Mouse (Mus musculus) testis, postnatal 14 days (tissue): ENCODE measurements around the gene Mul1.

Experiments used
- DNase-seq: peaks from one replicate; pipeline ENCODE4 v3.0.0; 2021; ENCODE audit warnings: low spot score

Mul1 gene

DNA sequence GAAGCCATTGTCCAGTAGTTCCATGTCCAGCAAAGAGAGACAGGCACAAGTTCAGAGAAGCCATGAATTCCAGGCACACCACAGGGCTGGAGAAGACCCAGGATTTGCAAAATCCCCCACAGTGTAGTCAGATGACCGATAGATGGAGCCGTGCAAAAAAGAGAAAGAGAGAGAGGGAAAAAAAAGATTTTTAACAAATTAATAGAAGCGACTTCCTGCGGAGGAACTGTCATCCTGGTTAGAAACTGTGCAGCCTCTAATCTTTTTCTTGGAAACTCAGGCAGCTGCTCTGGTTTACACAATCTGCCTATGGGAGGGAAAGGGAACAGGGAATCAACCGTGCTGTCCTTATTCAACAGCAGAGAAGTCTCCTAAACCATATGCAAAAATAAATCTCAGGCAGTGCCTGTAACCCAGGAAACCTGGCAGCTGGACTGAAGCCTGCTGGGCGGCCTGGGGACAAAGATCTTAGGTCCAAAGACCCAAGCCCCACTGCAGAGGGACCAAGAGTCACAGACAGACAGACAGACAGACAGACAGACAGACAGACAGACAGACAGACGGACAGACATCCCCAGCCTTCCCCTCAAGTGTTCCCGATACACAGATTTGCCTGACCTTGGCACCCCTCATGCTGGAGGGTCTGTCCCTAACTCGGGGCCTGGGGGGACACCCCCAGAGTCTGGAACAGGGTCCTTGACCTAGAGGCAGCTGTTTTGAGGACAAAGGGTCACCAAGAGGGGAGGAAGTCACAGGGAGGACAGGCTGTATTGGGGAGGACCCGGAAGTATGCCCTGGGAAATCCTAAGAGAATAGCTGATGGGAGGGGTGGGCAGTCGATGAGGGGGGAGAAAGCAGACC is 28.7 kb downstream of the Mul1 start:
- DNase-seq, result no peak

DNA sequence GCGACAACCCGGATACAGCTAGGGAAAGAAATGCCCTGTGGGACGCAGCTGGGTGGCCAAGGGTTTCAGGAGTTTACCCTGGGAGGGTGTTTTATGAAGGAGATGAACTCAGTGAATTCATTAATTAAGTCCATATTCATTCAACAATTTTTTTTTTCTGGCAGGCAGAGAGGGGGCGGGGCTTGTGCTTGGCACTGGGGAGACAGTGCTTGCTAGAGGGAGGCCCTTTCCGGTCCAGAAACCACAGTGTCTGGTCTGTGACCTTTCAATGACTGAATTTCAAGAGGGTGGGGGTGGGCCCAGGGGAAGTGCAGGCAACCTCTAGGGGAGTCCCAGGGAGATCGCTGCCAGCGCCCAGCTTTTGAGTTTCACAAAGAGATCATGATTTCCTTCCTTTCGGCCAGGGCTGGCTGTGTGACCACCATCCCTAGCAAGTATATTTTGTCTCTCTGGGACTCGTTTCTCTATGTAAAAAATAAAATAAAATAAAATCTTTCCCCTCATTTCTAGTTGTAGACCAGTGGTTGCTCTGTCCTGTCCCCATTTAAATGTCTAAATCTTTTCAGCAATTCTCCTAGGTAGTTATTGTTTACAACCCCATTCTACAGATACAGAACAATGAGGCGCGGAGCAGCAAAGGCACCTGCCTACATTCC is 29.5 kb downstream of the Mul1 start:
- DNase-seq, result peak; percentile 68

DNA sequence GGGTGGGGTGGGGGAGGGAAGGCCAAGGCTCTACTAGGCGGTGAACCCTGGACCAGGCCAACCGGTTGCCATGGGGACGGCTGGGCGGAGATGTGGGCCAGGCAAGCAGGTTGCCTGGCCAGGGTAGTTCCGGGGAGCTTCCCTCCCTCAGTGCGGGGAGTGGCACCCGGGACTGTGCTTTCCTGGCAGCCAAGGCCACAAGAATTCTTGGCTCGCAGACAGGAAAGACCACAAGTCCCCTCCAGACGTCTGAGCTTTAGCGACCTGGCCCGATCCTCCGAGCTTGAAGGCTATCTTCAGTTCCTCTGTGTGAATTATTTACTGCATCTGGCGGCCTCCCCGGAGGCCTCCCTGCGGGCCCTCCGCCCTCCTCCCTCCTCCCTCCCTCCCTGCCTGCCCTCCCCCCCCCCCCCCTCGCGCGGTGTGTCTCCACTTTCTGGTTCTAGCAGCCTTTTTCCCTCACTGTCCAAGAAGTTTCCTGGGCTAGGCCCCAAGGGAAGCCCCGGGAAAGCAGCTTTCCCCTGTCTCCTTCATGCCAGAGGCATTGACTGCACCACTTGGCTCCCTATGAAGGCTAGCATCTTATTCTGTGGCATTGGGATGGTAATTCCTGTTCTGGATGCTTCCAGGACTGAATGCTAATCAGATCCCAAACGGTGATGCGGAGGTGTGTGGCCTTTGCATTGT is 30.3 kb downstream of the Mul1 start:
- peak; percentile 78 for DNase-seq

DNA sequence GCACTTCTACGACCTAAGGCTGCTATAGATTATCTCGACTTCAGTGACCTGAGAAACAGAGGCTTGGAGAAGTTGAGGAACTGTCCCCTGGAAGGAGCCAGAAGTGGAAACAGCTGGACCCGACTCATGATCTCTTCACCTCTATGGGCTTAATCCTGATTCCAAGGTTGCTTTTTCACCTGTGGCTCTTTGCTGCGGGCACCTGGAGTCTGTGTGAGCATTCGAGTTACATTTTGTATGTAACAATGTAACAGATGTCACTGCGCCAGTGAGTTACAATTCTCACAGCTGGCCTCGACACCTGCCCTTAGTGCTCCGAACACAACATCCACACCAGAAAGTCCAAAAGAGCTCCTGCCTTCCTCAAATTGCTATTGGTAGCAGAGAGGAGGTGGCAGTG is 31.0 kb downstream of the Mul1 start:
- DNase-seq, result peak; percentile 85

DNA sequence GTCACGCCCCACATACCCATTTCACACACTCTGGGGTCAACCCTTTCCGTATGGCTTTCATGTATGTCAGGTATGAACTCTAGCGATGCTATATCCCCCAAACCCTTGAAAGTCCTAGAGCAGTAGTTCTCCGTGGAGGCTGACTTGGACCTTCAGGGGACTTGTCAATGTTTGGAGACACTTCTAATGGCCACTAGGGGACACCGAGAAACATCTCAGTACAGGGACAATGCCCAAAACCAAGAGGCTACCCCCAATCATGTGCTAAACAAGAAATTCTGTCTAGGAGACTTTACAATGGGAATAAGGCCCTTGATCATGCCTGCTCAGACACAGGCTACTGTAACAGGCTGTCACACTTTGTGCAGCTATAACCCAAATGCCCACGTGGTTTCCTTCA is 32.2 kb downstream of the Mul1 start:
- DNase-seq, result no peak

DNA sequence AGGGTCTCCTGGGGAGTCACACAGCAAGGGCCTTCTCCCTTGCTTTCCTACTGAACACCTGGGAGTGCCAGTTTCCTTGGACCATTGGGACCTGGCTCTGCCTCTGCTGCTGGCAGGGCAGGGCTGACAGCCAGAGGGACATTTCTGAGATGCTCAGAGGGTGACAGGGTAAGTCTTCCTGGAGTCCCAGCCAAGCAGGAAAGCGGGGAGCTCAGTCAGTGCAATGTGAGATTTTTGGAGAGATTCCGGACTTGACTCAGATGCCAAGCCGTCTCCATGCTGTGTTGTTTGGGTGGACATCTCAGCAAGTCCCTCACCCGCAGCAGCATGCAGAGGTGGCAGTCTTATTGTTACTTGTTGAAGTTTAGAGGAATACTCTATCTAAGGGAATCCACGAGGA is 33.0 kb downstream of the Mul1 start:
- no peak for DNase-seq

DNA sequence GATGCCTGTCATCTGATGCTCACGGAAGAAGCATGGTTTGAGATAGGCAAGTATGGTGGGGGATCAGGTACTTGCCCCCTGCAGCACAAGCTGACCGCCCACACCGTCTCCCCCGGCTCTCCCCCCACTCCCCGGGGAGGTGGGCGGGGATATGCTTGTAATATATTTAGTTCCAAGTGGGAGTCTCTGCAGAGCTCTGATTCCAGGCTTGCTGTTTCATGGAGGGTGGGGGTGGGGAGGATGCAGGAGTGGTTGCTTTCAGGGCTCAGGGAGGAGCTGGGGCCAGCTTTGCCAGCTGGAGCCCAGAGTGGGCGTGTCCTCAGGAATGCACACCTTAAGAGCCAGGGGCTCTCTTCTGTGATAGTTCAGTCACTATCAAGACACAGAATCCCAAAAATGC is 34.6 kb downstream of the Mul1 start:
- DNase-seq, result no peak

DNA sequence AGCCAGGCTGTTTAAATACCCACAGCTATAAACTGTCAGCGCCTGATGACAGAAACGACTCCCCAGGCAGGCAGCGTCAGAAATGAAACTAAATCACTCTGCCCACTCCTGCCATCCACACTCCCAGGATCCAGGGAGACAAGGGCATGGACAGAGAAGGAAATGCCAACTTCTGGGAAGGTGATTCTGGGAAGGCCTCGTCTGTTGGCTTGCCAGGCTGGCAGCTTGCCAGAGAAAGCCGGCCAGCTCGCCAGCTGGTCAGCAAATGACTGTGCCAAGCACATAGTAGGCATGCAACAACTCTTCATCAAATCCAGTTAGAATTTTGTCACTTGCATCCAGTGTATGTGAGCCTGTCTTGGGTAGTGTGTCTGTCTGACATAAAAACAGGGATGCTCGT is 36.8 kb downstream of the Mul1 start:
- DNase-seq, result no peak

DNA sequence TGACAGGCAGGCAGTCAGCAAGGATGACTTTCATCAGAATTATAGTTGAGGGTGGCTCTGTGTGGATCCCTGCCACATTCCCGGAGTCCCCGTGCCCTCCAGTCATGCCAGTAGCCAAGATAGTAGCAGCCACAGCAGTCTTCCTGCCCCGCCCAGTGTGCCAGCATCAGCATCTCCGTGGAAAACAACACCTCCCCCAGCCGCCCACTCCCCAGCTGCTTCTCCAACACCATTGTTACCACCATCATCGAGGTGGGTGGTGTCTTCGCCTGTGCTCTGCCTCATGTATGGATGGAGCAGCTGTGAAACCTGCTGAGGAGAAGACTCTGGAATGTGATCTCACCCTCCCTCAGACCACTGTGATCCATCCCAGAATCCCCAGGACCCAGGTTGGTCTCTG is 45.1 kb downstream of the Mul1 start:
- DNase-seq, result no peak

DNA sequence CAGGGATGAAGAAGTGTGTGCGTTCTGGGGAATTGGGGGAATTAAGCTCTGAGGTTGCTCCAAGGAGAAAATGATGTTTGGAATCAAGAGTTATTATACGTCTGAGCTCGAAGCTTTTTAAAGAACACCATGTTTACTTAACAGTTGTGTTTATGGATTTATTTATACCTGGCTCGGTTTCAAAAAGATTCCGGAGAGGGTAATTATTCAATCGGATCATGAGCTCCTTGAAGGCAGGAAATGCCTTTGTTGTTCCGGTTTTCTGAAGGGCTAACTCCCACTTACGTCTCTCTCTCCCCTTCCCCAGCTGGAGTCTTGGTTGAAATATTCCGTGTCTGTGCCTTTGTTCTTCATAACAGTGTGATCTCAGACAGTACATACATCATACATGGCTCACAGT is 46.5 kb downstream of the Mul1 start:
- no peak for DNase-seq

DNA sequence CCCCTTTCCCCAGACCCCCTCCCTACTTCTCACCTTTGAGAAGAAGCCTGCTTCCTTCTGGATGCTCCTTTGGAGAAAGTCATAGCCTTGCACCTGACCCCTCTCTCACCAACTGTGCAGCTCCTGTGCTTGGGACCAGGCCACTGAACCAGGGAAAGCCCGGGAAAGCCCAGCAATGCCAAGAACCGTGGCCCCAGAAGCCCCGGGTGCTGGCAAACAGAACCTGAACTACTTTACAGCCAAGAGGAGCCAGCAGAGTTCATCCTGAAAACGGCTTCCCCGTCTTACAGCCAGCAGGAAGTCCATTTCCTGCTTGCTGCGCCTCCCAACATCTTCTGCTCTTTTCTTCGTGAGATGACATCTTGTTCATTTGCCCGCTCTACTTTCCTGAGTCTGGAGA is 48.2 kb downstream of the Mul1 start:
- no peak for DNase-seq

DNA sequence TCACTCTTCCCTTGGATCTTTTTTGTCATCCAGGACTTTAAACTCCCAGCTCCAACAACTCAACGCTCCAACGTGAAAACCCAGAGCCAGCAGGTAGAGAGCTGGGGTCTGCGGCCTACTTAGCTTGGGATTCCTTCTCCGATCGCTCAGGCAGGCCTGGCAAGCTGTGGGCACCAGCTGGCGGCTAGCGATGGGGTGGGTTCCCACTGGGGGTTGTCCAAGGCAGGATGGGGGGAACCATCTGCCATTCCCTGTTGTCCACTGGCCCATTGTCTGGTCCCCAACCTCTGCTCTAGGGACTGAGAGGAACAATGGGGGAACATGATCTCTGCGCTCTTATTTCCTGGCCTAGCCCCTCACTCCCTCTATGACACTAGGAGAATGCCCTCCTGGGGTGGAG is 53.8 kb downstream of the Mul1 start:
- DNase-seq, result no peak

DNA sequence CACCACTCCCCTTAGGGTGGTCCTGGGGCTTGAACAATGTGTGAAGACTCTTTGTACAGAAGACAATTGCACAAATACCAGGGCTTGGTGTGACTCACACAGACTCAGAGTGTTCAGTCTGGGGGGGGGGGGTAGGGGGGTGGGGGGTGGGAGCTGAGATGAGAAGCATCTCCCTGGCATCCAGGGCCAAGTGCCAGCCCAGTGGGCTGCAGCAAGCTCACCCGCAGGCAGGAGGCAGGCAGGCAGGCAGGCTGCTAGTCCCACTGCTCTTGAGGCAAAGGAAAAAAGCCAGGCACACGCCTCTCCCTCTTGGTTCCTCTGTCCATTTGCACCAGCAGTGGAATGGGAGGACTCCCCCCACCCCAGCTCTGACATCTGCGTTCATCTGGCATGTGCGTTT is 56.6 kb downstream of the Mul1 start:
- DNase-seq, result no peak
